9 mouse cellular contexts compared by ENCODE assay signal in the genomic region with DNA sequence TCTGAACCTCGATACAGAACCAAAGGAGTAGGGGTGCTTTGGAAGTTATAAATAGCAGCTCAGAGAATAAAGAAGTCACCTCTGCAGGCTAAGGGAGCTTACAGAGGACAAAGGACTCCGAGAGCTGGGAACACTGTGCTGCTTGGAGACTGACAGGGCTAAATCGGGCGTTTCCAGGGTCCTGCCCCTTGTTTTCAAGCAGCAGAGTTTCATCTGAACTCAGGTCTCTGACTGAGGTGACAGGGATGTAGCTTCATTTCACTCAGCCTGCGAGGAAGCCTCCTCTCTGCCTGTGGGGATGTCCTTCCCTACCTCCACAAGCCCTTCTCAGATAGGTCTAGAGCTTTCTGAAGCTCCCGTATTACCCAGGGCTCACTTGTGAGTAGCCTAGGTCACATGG.
DNase-seq lines count a peak whose midpoint lies in the region; ATAC-seq and TF ChIP-seq lines count a peak whose summit lies in the region.
"Had no signal": no experiment of that assay in that cellular context is flagged by ENCODE, and none has a peak within 500 bp of the region (broad histone marks: within the 10 kb centered on the region; RNA-seq: fewer than 3 reads in every experiment).

No protein-coding gene starts in this region.

- H3K36me3 ChIP-seq in kidney, embryonic 15.5 days, result no peaks in the 10 kb centered on the region
- no peaks in the 10 kb centered on the region for H3K36me3 ChIP-seq in embryonic facial prominence, embryonic 12.5 days
- H3K36me3 ChIP-seq in hindbrain, postnatal 0 days (ENCODE audit: insufficient read depth, low read length), result no peaks in the 10 kb centered on the region
- no peaks in the 10 kb centered on the region for H3K36me3 ChIP-seq in neural tube, embryonic 14.5 days (ENCODE audit: control insufficient read depth, insufficient read depth, low read length)

- TF ChIP-seq CTCF in hindbrain, postnatal 0 days (IDR thresholded peaks at IDR 0.05; ENCODE audit: low read depth), result no peak

- 0 out of 2 replicates have a peak overlapping the region, but pooled peaks have one; percentile 18 for H3K27ac ChIP-seq in kidney, embryonic 15.5 days
- H3K27ac ChIP-seq in embryonic facial prominence, embryonic 12.5 days, result peak overlapping the region; percentile 72
- H3K27ac ChIP-seq in hindbrain, postnatal 0 days, result peak overlapping the region; percentile 81
- H3K27ac ChIP-seq in neural tube, embryonic 14.5 days (ENCODE audit: low read depth, low read length), result peak overlapping the region; percentile 90

- 12% methylated on average over 6 of the region's 6 CpGs for WGBS in kidney, embryonic 15.5 days
- WGBS in embryonic facial prominence, embryonic 12.5 days, result 11% methylated on average over 6 of the region's 6 CpGs
- 11% methylated on average over 6 of the region's 6 CpGs for WGBS in hindbrain, postnatal 0 days
- WGBS in neural tube, embryonic 14.5 days, result 4% methylated on average over 6 of the region's 6 CpGs

- no peak overlapping the region for H3K9ac ChIP-seq in kidney, embryonic 15.5 days
- H3K9ac ChIP-seq in embryonic facial prominence, embryonic 12.5 days, result peak overlapping the region; percentile 42
- peak overlapping the region; percentile 29; the same call in 1 of the 2 replicates for H3K9ac ChIP-seq in hindbrain, postnatal 0 days (replicated peaks; ENCODE audit: low read length)
- peak overlapping the region; percentile 51; the same call in 1 of the 2 replicates for H3K9ac ChIP-seq in neural tube, embryonic 14.5 days (replicated peaks; ENCODE audit: low read depth, low read length)

- peak; percentile 26; the same call in 1 of the 2 replicates for ATAC-seq in kidney, embryonic 15.5 days (replicated peaks; ENCODE audit: low FRiP score)
- no peak for ATAC-seq in embryonic facial prominence, embryonic 12.5 days (ENCODE audit: insufficient number of reproducible peaks, insufficient read depth, low FRiP score, low TSS enrichment)
- peak; percentile 35 for ATAC-seq in hindbrain, postnatal 0 days
- peak; percentile 44 for ATAC-seq in neural tube, embryonic 14.5 days (ENCODE audit: low read depth)
- ATAC-seq in activated CD4-positive, CD25-positive, alpha-beta regulatory T cell, adult 4 months, result no peak

- peak overlapping the region; percentile 52 for H3K4me2 ChIP-seq in kidney, embryonic 15.5 days
- H3K4me2 ChIP-seq in embryonic facial prominence, embryonic 12.5 days (replicated peaks), result peak overlapping the region; percentile 48
- peak overlapping the region; percentile 38 for H3K4me2 ChIP-seq in hindbrain, postnatal 0 days (ENCODE audit: low read depth, low read length)
- H3K4me2 ChIP-seq in neural tube, embryonic 14.5 days (ENCODE audit: low read depth, low read length), result peak overlapping the region; percentile 32

- DNase-seq in kidney, postnatal 10 days, result no peak
- peak; percentile 37 for DNase-seq in hindbrain, postnatal 0 days (ENCODE audit: low spot score)
- no peak for DNase-seq in Muller cell, postnatal 12 days (ENCODE audit: inconsistent ontology term)
- DNase-seq in gastrocnemius, postnatal 10 days, result no peak

- no peaks in the 10 kb centered on the region for H3K9me3 ChIP-seq in kidney, embryonic 15.5 days (replicated peaks)
- H3K9me3 ChIP-seq in embryonic facial prominence, embryonic 12.5 days, result no peaks in the 10 kb centered on the region
- H3K9me3 ChIP-seq in hindbrain, postnatal 0 days (ENCODE audit: low read length), result no peaks in the 10 kb centered on the region
- H3K9me3 ChIP-seq in neural tube, embryonic 14.5 days (ENCODE audit: control insufficient read depth, low read length), result no peaks in the 10 kb centered on the region

- H3K4me1 ChIP-seq in kidney, embryonic 15.5 days, result peaks cover 34% of the 10 kb centered on the region
- peaks cover 32% of the 10 kb centered on the region for H3K4me1 ChIP-seq in embryonic facial prominence, embryonic 12.5 days
- H3K4me1 ChIP-seq in hindbrain, postnatal 0 days (ENCODE audit: insufficient read depth, low read length), result peaks cover 39% of the 10 kb centered on the region
- H3K4me1 ChIP-seq in neural tube, embryonic 14.5 days (ENCODE audit: control insufficient read depth, insufficient read depth, low read length), result peaks cover 25% of the 10 kb centered on the region; the same call in 1 of the 2 replicates

- peaks cover 5% of the 10 kb centered on the region for H3K27me3 ChIP-seq in kidney, embryonic 15.5 days
- H3K27me3 ChIP-seq in embryonic facial prominence, embryonic 12.5 days, result no peaks in the 10 kb centered on the region
- no peaks in the 10 kb centered on the region for H3K27me3 ChIP-seq in hindbrain, postnatal 0 days (ENCODE audit: insufficient read depth, low read length)
- no peaks in the 10 kb centered on the region for H3K27me3 ChIP-seq in neural tube, embryonic 14.5 days (ENCODE audit: control insufficient read depth, insufficient read depth, low read length)
- H3K27me3 ChIP-seq: CH12.LX had no signal

- H3K4me3 ChIP-seq in kidney, embryonic 15.5 days (replicated peaks), result peak overlapping the region; percentile 29
- H3K4me3 ChIP-seq in embryonic facial prominence, embryonic 12.5 days, result peak overlapping the region; percentile 32
- H3K4me3 ChIP-seq in hindbrain, postnatal 0 days (ENCODE audit: low read length), result peak overlapping the region; percentile 18
- 0 out of 2 replicates have a peak overlapping the region, but pooled peaks have one; percentile 18 for H3K4me3 ChIP-seq in neural tube, embryonic 14.5 days (ENCODE audit: low read depth, low read length)

Comparison
In these comparisons a context has a peak if more than half of its experiments do, and no peak if none do; other contexts are left out.
1. ATAC-seq: peak in kidney, embryonic 15.5 days (single experiment), hindbrain, postnatal 0 days (single experiment) and neural tube, embryonic 14.5 days (single experiment); none in embryonic facial prominence, embryonic 12.5 days (single experiment) and activated CD4-positive, CD25-positive, alpha-beta regulatory T cell, adult 4 months (single experiment).
2. H3K27ac ChIP-seq: peak in every context shown above with its lines; median percentile 90 in neural tube, embryonic 14.5 days; 81 in hindbrain, postnatal 0 days; 72 in embryonic facial prominence, embryonic 12.5 days; 18 in kidney, embryonic 15.5 days.
3. Peak in every context shown above with its lines, with median percentiles within 50 percentile points of each other: H3K4me2 ChIP-seq and H3K4me3 ChIP-seq.